Mouse (Mus musculus): ENCODE results near the gene Prr19.

GRCm38 (mm10) chr7:25313325-25313724, 12.1 kb downstream of the Prr19 start:
- TF ChIP-seq CTCF (IDR thresholded peaks at IDR 0.05; ENCODE audit: low read depth, low read length) (no peak), POLR2A (IDR thresholded peaks at IDR 0.05; ENCODE audit: borderline replicate concordance, low read depth, low read length) (no peak)
